Mouse (Mus musculus) layer of hippocampus, adult 11-12 months (tissue): ENCODE data around the gene Tcp11.
A peak's percentile ranks its signal among the peaks of the same experiment; 100 is the strongest.

ENCODE experiments used
- DNase-seq: peaks from one replicate; pipeline ENCODE4 v3.0.0; 2022; ENCODE audit warnings: low spot score

The Tcp11 gene

DNA sequence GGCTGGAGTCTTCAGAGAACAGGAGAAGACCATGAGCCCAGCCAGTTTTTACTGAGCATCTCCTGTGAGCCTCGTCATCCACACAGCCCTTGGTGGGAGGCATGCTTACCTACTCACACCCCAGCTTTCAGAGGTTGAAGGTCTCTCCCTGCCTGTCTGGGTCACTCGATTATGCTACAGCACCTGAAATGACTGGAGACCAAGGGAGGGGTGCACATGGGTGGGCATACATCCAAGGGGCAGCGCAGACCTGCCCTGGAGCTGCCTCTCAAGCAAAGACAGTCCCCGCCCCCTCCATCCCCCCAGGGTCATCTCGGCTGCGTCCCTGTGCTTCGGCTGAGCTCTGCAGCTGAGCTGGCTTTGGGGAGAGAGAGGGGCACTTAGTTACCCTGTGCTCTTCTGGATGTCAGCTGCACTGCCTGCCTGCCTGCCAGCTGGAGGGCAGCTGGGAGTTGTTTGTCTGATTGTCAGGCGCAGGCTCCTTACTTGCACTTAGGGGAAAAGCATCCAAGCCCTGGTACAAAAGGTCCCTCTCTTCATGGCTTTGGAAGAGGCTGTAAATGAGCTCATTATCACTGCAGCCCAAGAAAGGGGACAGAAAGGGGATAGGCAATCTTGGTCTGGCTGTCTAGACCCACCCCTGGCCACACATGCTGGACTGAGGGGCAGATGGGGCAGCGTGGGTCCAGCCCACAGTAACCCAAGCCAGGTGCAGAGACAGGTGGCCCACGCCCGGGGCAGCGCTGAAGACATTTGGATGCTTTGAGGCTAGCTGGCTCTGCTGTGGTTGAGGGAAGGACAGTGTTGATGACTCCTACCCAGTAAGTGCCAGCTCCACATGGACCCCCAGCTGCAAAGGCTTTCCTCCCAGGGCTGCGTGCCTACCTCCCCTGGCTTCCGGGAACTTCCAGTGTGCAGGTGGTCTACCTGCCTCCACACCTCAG, 43.4 kb downstream of the Tcp11 start:
- DNase-seq, result peak; percentile 47

DNA sequence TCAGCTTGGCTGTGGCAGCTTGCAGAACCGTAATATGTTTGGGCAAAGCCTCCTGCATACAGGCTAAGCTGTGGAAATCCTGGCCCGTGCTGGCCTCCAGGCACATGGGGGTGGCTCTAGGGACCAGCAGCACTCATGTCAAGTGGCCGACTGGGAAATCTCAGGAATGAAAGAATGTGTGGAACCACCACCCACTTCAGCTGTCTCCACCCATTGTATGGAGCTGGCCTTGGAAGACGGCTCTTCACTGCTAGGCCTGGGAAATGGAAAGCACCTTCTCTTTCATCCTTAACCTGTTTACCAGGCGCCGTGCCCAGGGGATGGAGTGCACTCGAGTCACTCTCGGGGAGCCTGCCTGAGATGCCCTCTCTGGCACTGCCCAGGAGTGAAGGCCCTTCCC, 45.5 kb downstream of the Tcp11 start:
- no peak for DNase-seq

GRCm38 (mm10) chr17:28033046-28033580, 47.3 kb downstream of the Tcp11 start:
- no peak for DNase-seq

DNA sequence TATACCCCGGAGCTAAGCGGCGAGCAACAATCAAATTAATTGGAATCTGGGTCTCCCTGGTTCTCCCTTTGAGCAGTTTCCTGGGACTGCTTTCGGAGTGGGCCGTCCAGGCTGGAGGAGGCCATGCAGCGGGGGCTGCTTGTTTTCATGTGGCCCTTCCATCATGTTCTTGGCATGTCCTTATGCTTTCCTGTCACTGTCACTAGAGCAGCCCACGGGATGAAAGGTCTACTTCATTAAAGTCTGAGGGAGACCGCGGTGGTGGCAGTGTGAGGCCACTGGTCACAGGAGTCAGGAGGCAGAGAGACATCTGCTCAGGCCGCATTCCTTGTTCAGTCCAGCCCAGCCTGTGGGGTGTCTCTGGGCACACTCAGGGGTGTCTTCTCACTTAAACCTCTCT, 48.2 kb downstream of the Tcp11 start:
- DNase-seq, result no peak

DNA sequence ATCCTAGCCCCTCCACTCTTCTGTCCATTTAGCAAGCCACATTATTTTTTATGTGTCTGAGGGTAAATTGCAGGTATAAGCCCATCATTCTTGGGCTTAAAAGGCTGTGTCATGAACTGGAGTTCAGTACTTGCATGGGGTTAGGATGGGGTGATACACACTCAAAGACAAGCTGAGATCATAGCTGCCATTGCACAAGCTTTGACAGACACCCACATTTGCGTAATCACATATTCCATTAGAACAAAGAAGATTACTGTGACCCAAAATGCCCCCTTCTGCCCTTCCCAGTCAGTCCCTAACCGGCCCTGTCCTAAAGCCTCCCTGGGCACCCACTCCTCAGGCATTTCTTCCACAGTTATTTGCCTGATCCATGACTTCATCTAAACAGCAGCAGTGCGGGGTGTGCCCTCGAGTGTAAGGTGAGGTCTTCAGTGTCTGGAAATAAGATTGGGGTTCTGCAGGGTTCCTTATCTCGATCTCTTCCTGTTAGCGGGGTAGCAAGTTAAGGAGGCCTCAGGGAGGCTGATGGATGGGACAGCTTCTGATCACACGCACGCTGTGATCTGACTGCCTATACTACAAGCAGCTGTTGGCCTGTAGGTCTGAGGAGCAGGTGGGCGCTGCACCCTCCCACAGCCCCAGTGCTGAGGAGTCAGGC, 49.0 kb downstream of the Tcp11 start:
- DNase-seq, result no peak

DNA sequence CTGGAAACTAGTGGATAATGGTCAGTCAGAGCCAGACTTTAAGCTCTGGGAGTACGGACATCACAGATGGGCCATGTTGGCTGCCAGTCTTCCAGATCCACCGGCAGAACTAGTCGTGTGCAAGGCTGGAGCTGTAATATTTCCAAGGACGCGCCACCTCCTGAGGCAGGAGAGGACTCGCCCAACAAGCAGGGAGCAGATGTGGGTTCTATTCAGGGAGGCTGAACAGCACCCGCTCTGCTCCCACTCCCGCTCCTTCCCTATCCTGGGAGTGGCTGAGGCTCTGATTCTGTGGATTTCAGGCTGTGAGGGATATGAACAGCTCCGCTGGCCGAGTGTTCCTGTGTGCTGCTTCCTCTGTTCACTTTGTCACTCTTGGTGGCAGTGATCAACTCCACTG, 50.0 kb downstream of the Tcp11 start:
- no peak for DNase-seq

DNA sequence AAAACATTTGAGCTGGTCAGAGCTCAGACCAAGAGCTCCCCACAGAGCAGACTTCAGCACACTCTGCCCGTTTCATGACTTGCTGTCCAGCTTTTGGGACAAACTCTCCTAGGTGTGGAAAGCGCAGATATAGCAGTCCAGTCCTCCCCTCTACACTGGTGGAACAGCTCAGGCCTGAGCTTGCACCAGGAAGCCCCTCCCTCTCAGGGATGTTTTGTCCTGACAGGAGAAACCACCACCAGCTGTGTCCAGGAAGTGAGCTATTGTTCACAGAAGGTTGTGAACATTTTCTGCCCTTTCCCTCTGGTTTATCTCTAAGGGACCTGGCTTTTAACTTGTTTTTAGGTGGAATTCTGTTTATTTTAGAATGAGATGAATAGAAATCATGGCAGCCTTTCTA, 51.1 kb downstream of the Tcp11 start:
- no peak for DNase-seq

DNA sequence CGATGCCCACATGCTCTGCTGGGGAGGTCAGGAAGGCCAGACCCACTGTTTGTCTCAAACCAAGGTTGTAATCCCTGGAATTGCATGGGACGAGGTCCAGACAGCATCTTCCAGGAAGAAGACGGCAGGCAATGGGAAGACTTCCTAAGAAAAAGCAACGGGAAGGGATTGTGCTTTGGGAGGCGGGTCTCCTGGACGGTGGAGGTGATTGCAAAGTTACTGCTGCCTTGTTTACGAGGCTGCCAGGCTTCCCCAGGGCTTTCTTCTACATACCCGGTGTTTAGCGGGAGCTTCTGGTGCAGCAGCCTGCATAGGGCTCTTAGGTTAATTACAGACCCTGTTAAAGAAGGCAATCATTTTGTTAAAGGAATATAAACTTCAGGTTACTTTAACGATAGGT, 52.2 kb downstream of the Tcp11 start:
- no peak for DNase-seq

DNA sequence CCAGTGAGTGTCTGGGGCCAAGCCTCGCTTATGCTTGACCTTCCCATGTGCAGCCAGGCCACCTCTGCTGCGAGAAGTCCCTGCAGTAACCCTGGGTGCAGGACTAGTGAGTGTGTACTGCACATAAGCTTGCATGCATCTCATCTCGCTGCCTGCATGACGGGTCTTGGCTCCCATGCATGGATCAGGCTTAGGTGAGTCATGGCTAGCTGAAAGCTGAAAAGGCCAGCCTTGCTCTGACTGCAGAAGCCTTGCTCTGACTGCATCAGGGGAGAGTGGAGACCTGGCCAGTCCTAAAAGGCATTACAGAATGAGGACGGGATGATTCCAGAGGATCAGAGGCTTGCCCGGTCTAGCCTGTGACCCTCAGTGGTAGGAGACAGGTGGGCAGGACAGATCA, 53.2 kb downstream of the Tcp11 start:
- no peak for DNase-seq

GRCm38 (mm10) chr17:28026111-28026872, 54.1 kb downstream of the Tcp11 start:
- DNase-seq, result no peak

GRCm38 (mm10) chr17:28025541-28025961, 54.9 kb downstream of the Tcp11 start:
- DNase-seq, result no peak

GRCm38 (mm10) chr17:28022854-28023655, 57.4 kb downstream of the Tcp11 start:
- DNase-seq, result peak; percentile 79

- DNase-seq, result no peak
Measured at GRCm38 (mm10) chr17:28021911-28022310, 58.5 kb downstream of the Tcp11 start.

- no peak for DNase-seq
Measured at GRCm38 (mm10) chr17:28019785-28020696, 60.4 kb downstream of the Tcp11 start.

- no peak for DNase-seq
Measured at GRCm38 (mm10) chr17:28018776-28019175, 61.7 kb downstream of the Tcp11 start.

DNA sequence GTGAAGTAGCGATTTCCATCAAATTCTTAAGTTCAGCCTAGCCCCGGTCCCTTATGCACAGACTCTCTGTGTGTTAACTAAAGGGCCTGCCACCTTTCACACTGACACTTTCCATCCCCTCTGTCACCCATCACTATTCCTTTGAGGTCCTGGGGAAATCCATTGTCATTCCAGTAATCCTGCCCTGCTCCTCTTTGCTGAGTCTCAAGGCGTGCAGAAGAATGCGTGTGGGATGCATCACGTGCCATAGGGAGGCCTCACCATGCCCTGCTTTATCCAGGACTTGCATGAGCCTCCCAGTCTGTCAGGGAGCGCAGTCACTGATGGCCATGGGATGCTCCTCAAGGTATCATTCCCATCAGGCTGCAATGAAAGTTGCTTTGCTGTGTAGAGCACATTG, 62.1 kb downstream of the Tcp11 start:
- no peak for DNase-seq
